Mouse (Mus musculus): ENCODE measurements around the gene Etv3.
"Not testable (repeated sequence)": the region's sequence is repeated elsewhere in the genome, so short reads cannot be mapped to it uniquely, and the experiment has no call there.

The Etv3 gene

GRCm38 (mm10) chr3:87552327-87552726 is 27.1 kb downstream of the Etv3 start:
- in situ Hi-C loops (cut with MboI; ENCODE audit: unreplicated experiment in 2 of 2), result no loop called here

- in situ Hi-C loops (cut with MboI; ENCODE audit: unreplicated experiment in 2 of 2), result no loop called here
Observed at GRCm38 (mm10) chr3:87553196-87553935, 28.2 kb downstream of the Etv3 start.

GRCm38 (mm10) chr3:87554859-87555258 is 29.7 kb downstream of the Etv3 start:
- in situ Hi-C loops (cut with MboI; ENCODE audit: unreplicated experiment in 2 of 2), result not testable (repeated sequence)

GRCm38 (mm10) chr3:87556109-87556531 is 30.9 kb downstream of the Etv3 start:
- in situ Hi-C loops (cut with MboI; ENCODE audit: unreplicated experiment in 2 of 2), result no loop called here

- in situ Hi-C loops (cut with MboI; ENCODE audit: unreplicated experiment in 2 of 2), result no loop called here
Observed at GRCm38 (mm10) chr3:87556668-87557278, 31.6 kb downstream of the Etv3 start.

- in situ Hi-C loops (cut with MboI; ENCODE audit: unreplicated experiment in 2 of 2), result loop anchor here (5.0 kb wide), 5 partner anchors 53 to 318 kb away; no protein-coding TSS in a partner anchor
Observed at GRCm38 (mm10) chr3:87560156-87560555, 34.9 kb downstream of the Etv3 start.

GRCm38 (mm10) chr3:87561434-87561833 is 36.2 kb downstream of the Etv3 start:
- in situ Hi-C loops (cut with MboI; ENCODE audit: unreplicated experiment in 2 of 2), result loop anchor here (5.0 kb wide), 5 partner anchors 54 to 319 kb away; no protein-coding TSS in a partner anchor

GRCm38 (mm10) chr3:87562370-87562769 is 37.2 kb downstream of the Etv3 start:
- in situ Hi-C loops (cut with MboI; ENCODE audit: unreplicated experiment in 2 of 2), result loop anchor here (5.0 kb wide), 5 partner anchors 55 to 320 kb away; no protein-coding TSS in a partner anchor

GRCm38 (mm10) chr3:87563466-87563865 is 38.3 kb downstream of the Etv3 start:
- in situ Hi-C loops (cut with MboI; ENCODE audit: unreplicated experiment in 2 of 2), result loop anchor here (5.0 kb wide), 5 partner anchors 56 to 321 kb away; no protein-coding TSS in a partner anchor

- in situ Hi-C loops (cut with MboI; ENCODE audit: unreplicated experiment in 2 of 2), result loop anchor here in 1 of 2 experiments (5.0 kb wide), 1 partner anchor 243 kb away; no protein-coding TSS in a partner anchor
Observed at GRCm38 (mm10) chr3:87565623-87566022, 40.4 kb downstream of the Etv3 start.

GRCm38 (mm10) chr3:87566066-87566465 is 40.9 kb downstream of the Etv3 start:
- in situ Hi-C loops (cut with MboI; ENCODE audit: unreplicated experiment in 2 of 2), result loop anchor here in 1 of 2 experiments (5.0 kb wide), 1 partner anchor 244 kb away; no protein-coding TSS in a partner anchor

- in situ Hi-C loops (cut with MboI; ENCODE audit: unreplicated experiment in 2 of 2), result loop anchor here in 1 of 2 experiments (5.0 kb wide), 1 partner anchor 245 kb away; no protein-coding TSS in a partner anchor
Observed at GRCm38 (mm10) chr3:87567497-87567896, 42.3 kb downstream of the Etv3 start.

GRCm38 (mm10) chr3:87568681-87569080 is 43.5 kb downstream of the Etv3 start:
- in situ Hi-C loops (cut with MboI; ENCODE audit: unreplicated experiment in 2 of 2), result loop anchor here in 1 of 2 experiments (5.0 kb wide), 1 partner anchor 246 kb away; no protein-coding TSS in a partner anchor

- in situ Hi-C loops (cut with MboI; ENCODE audit: unreplicated experiment in 2 of 2), result no loop called here
Observed at GRCm38 (mm10) chr3:87575766-87576165, 50.6 kb downstream of the Etv3 start.

GRCm38 (mm10) chr3:87582259-87582658 is 57.1 kb downstream of the Etv3 start:
- in situ Hi-C loops (cut with MboI; ENCODE audit: unreplicated experiment in 2 of 2), result no loop called here
